Mouse (Mus musculus): ENCODE data around the gene Igfbp6.

Igfbp6 gene

GRCm38 (mm10) chr15:102175736-102176319 lies 31.7 kb downstream of the Igfbp6 start:
- no peak for DNase-seq (ENCODE audit: low read depth, low spot score)

DNA sequence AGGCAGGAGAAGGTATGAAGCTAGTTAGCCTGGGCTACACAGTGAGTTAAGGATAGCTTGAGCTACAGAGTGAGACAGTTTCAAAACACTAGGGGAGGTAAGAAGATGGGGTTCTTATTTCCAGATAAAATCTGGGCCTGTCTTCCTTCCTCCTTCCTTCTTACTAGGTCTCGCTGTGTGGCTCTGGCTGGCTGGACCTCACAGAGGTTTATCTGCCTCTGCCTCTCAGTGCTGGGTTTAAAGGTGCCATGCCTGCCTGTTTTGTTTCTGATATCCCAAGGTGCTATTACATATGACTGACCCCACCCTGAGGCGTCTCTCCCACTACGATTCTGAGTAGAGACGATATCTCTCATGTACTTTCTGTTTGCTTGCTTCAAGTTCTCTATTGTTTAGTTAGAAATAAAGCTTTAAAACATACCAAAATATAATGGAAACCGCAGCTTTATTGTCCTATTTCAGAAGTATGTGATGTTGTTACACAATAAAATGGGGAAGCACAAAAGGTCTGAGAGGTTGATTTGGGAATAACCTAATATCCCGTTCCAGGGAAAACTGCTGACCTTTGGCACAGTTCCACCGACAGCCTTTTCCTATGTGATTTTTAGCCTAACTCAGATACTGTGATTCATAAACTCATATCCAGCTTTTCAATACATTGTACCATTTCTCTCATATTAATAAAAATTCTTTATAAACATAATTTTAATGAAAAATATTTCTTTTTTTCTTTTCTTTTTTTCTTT lies 32.6 kb downstream of the Igfbp6 start:
- DNase-seq (ENCODE audit: low read depth, low spot score): no peak

DNA sequence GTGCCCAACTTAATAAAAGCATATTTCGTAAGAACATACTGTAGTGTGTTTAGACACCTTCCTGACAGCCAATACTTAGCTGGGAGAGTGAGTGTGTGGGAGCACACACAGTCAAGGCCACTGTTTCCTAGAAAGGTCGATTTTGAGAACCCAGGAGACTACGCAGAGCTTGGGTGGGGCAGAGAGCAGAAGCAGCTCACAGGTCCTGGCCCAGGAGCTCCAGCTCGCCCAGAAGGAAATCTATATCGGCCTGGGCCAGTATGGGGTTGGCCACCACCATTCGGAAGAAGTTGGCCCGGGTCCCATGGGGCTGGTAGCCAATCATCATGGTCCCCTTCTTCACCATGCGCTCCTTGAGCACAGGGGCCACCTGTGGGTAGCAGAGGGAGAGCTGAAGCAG lies 33.3 kb downstream of the Igfbp6 start:
- no peak for DNase-seq (ENCODE audit: low read depth, low spot score)

- DNase-seq (ENCODE audit: low read depth, low spot score): peak; percentile 62
Observed at GRCm38 (mm10) chr15:102178279-102178678, 34.1 kb downstream of the Igfbp6 start.

- DNase-seq (ENCODE audit: low read depth, low spot score): no peak
Observed at GRCm38 (mm10) chr15:102179106-102179505, 34.9 kb downstream of the Igfbp6 start.

DNA sequence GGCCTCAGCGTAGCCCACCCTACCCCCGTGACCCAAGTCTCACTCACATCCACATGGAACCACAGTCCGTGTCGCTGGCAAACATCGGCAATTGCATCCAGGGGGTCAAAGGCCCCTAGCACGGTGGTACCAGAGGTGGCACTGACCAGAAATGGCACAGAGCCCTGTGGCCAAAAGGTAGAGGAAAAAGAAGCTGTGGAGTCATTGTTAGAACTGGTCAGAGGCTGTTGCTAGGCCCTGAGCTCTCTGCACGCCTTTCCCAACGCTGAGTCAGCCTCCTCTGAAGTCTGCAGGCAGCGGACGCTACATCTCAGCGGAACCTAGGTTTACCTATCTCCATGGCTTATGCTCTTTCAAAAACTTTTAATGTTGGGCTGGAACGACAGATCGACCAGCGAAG lies 35.8 kb downstream of the Igfbp6 start:
- DNase-seq (ENCODE audit: low read depth, low spot score): no peak

- DNase-seq (ENCODE audit: low read depth, low spot score): no peak
Observed at GRCm38 (mm10) chr15:102183076-102183475, 38.9 kb downstream of the Igfbp6 start.

DNA sequence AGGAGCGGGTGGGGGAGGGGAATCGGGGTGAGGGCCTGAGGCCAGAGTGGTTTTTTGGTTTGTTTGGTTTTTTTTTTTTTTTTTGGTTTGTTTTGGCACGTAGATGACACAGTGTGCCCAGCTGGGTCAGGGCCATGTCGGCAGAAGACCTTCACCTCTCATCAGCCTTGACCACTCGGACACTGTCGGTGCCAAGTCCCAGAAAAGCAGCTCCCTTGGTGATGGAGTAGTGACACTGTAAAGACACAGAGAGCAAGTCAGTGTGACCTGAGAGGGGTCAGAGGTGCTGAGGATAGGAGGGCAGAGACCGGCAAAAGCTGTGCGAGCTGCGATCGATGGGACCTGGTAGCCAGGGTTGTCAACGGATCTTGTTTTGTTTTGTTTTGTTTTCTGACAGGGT lies 42.1 kb downstream of the Igfbp6 start:
- DNase-seq (ENCODE audit: low read depth, low spot score): no peak

DNA sequence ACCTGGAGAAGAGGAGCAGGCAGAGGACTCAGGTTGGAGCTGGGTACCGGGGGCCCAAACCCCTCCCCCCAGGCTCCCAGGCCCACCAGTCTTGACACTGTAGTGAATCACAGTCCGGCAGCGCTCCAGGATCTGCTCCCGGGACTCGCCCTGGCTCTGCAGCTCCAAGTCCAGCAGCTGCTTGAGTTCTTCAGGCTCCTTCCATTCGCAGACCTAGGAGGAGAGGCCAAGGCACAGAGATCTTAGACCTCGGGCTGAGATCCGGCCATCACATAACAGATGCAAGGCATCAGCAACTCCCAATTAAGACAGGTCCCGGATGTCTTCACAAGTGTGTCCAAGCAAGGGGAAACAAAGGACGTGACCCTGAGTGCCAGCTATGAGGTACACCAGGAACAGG lies 43.9 kb downstream of the Igfbp6 start:
- DNase-seq (ENCODE audit: low read depth, low spot score): no peak

DNA sequence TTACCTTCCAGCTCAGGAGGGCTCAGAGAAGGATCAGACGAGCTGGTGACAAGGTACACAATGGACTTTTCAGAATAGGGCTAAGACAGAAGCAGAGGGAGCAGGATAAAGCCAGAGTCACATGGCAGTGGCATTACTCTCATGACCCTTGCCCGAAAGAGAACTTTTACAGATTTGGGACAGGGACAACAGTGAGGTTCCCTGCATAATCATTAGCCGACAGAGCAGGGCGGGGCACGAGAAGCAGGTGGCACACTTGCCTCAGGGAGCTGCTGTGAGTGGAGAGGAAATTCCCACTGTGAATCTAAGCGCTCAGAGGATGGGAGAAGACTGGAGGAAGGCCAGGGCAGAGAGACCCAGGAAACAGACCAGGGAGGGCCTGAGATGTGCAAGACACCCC lies 44.7 kb downstream of the Igfbp6 start:
- DNase-seq (ENCODE audit: low read depth, low spot score): no peak

DNA sequence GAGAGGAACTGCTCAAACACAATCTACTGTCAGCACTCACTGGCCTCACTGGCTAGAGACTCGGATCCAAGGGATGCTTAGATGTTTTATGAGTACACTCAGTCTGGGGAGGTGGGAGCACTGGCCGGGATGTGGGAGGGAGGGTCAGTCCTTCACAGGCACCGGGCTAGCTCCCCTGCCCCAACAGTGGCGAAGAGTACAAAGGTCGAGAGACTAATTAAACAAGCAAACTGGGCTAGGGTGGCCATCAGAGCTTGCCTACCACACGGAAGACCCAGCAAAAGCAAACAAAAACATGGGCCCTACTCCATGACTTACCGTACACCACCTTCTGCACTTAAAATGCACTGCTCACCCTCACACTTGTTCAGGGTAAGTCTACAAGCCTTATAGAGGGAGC lies 47.5 kb downstream of the Igfbp6 start:
- no peak for DNase-seq (ENCODE audit: low read depth, low spot score)

DNA sequence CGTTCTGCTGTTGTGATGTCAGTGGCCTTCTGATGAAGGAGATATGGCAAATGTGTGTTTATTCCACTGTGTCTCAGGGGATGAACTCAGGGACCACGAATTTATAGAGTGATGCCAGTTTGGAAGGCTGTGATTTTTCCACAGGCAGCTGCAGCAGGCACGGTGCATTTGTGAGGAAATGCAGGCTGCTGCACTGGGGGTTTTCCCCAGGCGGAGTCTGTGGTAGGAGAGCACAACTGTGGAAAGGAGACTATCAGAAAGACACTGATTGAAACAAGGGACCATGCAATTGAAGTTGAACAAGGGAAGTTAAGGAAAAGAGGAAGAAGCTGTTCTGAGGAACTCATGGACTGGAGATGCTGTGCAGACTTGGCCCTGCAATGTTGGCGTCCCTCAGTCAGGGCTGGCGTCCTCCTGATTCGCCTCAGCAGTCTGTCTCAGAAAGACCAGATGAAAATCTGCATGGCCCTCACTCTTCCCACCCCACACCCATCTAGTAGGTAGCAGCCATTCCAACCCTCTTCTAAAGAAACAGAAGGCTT lies 48.2 kb downstream of the Igfbp6 start:
- no peak for DNase-seq (ENCODE audit: low read depth, low spot score)

DNA sequence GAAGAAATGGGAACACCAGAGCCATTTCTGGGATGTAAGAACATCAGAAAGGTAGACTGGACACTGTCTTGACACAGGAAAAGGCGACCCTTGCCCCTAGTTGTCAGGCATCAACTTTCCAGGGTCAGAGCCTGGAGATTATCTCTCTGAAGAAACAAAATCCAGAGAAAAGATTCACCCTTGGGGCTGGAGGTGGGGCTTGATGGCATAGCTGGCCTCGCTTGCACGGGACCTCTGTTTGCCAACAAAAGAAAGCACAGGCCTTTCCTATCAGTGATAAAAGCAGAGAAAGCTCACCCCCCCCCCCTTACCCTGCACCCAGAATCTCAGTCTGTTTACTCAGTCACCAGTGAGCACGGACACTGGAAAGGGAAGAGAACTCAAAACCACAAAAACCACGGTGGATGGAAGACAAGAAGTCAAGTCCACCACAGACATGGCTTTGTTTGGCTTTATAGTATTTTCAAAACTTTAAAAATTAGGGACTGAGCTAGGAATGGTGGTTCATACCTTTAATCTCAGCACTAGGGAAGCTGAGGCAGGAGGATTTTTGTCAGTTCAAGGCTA lies 48.7 kb downstream of the Igfbp6 start:
- DNase-seq (ENCODE audit: low read depth, low spot score): no peak

DNA sequence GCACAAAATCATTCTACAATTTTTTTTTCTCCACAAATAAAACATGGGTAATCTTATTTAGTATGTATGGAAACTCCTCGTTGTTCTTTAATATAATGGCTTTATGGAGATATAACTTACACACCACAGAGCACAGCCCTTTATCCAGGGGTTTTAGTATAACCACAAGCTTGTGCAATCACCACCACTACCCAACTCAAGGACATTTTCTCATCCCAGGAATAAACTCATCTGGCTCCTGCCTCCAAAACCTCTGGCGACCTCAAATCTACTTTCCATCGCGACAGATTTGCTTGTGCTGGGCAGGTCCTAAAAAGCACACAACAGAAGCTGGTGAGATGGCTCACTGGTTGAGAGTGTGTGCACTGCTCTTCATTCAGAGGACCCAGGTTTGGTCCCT lies 49.5 kb downstream of the Igfbp6 start:
- no peak for DNase-seq (ENCODE audit: low read depth, low spot score)

DNA sequence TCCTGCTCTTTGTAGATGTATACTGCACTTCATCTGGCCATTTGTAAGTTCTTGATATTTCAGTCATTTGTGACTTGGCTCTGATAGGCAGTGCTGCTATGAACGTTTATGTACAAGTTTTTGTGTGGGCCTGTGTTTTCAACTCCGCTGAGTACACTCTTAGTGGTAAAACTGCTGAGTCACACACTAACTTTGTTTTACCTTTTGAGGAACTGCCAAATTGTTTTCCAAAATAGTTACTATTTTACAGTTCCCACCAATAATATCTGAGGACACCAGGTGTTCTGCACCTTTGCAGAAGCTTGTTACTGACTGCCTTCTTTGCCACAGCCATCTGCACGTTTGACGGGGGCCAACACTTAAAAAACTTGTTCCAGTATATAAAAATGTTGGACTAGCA lies 50.3 kb downstream of the Igfbp6 start:
- no peak for DNase-seq (ENCODE audit: low read depth, low spot score)

DNA sequence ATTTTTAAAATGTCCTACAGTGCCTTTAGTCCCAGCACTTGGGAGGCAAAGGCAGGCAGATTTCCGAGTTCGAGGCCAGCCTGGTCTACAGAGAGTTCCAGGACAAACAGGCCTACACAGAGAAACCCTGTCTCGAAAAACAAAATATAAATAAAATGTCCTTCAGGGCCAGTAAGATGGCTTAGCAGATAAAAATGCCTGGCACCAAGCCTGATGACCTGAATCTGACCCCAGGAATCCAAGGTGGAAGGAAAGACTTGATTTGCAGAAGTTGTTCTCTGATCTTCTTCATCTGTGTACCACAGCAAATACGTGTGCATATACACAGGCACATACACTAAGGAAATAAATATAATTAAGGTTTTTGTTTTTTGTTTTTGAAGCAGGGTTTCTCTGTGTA lies 51.2 kb downstream of the Igfbp6 start:
- no peak for DNase-seq (ENCODE audit: low read depth, low spot score)

- DNase-seq (ENCODE audit: low read depth, low spot score): no peak
Observed at GRCm38 (mm10) chr15:102198841-102199240, 54.7 kb downstream of the Igfbp6 start.
